19 mouse cellular contexts compared by ENCODE assay signal in genomic region chr11:118135271-118135670, GRCm38 (mm10). TPM values are rescaled to one million over a fixed set of nuclear protein-coding genes. Genes with fewer than 3 reads are reported as not detected.
DNase-seq lines count a peak whose midpoint lies in the region; ATAC-seq lines count a peak whose summit lies in the region.
"Had no signal": no experiment of that assay in that cellular context is flagged by ENCODE, and none has a peak within 500 bp of the region (broad histone marks: within the 10 kb centered on the region; RNA-seq: fewer than 3 reads in every experiment).

No protein-coding gene starts in this region.

- no peaks in the 10 kb centered on the region; the same call in 1 of the 2 replicates for H3K9me3 ChIP-seq in intestine, embryonic 16.5 days (ENCODE audit: control insufficient read depth, low read length)
- H3K9me3 ChIP-seq: G1E; midbrain, embryonic 12.5 days had no signal

- ATAC-seq in common myeloid progenitor, adult 5-6 weeks (replicated peaks; ENCODE audit: low read depth, poor library complexity, severe bottlenecking) = peak; percentile 54
- peak; percentile 56 for ATAC-seq in megakaryocyte progenitor cell, adult 5-6 weeks (replicated peaks; ENCODE audit: poor library complexity)
- no peak for ATAC-seq in intestine, embryonic 16.5 days
- ATAC-seq: forebrain, embryonic 13.5 days; hindbrain, embryonic 16.5 days had no signal

- no peak overlapping the region for H3K27ac ChIP-seq in intestine, embryonic 16.5 days (ENCODE audit: low read length)
- H3K27ac ChIP-seq: left cerebral cortex, adult 2 months; limb, embryonic 13.5 days; midbrain, embryonic 12.5 days had no signal

- 39% methylated on average over 6 of the region's 6 CpGs for WGBS in intestine, embryonic 16.5 days

- intact Hi-C loops in left cerebral cortex, postnatal 14 days (cut with DNase I) = no loop called here

- H3K36me3 ChIP-seq in intestine, embryonic 16.5 days (ENCODE audit: control insufficient read depth, insufficient read depth, low read length) = no peaks in the 10 kb centered on the region
- H3K36me3 ChIP-seq: G1E; limb, embryonic 13.5 days; midbrain, embryonic 12.5 days had no signal

- H3K4me3 ChIP-seq in intestine, embryonic 16.5 days (ENCODE audit: low read length) = no peak overlapping the region
- H3K4me3 ChIP-seq: forebrain, embryonic 13.5 days; left cerebral cortex, adult 2 months; limb, embryonic 13.5 days; midbrain, embryonic 12.5 days had no signal

- no peaks in the 10 kb centered on the region for H3K27me3 ChIP-seq in intestine, embryonic 16.5 days (replicated peaks; ENCODE audit: control insufficient read depth, insufficient read depth, low read length)
- H3K27me3 ChIP-seq: forebrain, embryonic 13.5 days; limb, embryonic 13.5 days; midbrain, embryonic 12.5 days had no signal

- DNase-seq in layer of hippocampus, adult 9-11 months = peak; percentile 33
- DNase-seq in layer of hippocampus, adult 11-12 months (ENCODE audit: low spot score) = no peak
- DNase-seq in thymus, postnatal 14 days = peak; percentile 63
- DNase-seq in left cerebral cortex, postnatal 14 days (ENCODE audit: low spot score in 2 of 2) = no peak
- DNase-seq: adrenal gland, adult 2 months; embryo, embryonic 11 days; heart, postnatal 36 days; kidney, adult 18-20 months; right cerebral cortex, postnatal 4 days had no signal

- H3K4me2 ChIP-seq in intestine, embryonic 16.5 days (ENCODE audit: low read depth, low read length) = no peak overlapping the region
- H3K4me2 ChIP-seq: forebrain, embryonic 13.5 days; heart, embryonic 11.5 days; limb, embryonic 13.5 days; midbrain, embryonic 12.5 days had no signal

- H3K4me1 ChIP-seq in intestine, embryonic 16.5 days (ENCODE audit: control insufficient read depth, insufficient read depth, low read length) = peaks cover 23% of the 10 kb centered on the region

- H3K9ac ChIP-seq in intestine, embryonic 16.5 days (ENCODE audit: low read depth, low read length) = no peak overlapping the region
- H3K9ac ChIP-seq: forebrain, embryonic 13.5 days; limb, embryonic 13.5 days; midbrain, embryonic 12.5 days had no signal

RNA-seq across cellular contexts. Expression of gene Dnah17, which starts 4.8 kb away (rescaled TPM):
- total RNA-seq in common myeloid progenitor, adult 5-6 weeks (2017) = not detected in 2 replicates
- 0.12 and 1.3 TPM in 2 replicates for total RNA-seq in megakaryocyte progenitor cell, adult 5-6 weeks (2015)
- total RNA-seq in megakaryocyte progenitor cell, adult 5-6 weeks (2017) = not detected in 2 replicates
- under 1 TPM; 0.08 to 0.33 TPM for total RNA-seq in left cerebral cortex, postnatal 14 days (2021)
- 0.09 and 0.13 TPM in 2 replicates for polyA plus RNA-seq in intestine, embryonic 16.5 days (2015; fragmentation: Nextera tagmentation; extraction: Ambion mirVana)
- polyA plus RNA-seq: G1E had no signal

Comparison
In these comparisons a context has a peak if more than half of its experiments do, and no peak if none do; other contexts are left out.
1. DNase-seq: peak in layer of hippocampus, adult 9-11 months (single experiment) and thymus, postnatal 14 days (single experiment); none in layer of hippocampus, adult 11-12 months (single experiment) and left cerebral cortex, postnatal 14 days (0 of 2).